Mouse (Mus musculus) WW6 (cell line): Measurements from ENCODE around the gene Olfr870.
"Not testable (repeated sequence)": the region's sequence is repeated elsewhere in the genome, so short reads cannot be mapped to it uniquely, and the experiment has no call there.

ENCODE experiments used
- DNase-seq: peaks from one replicate; pipeline ENCODE4 v3.0.0-alpha.2; 2013; ENCODE audit warnings: low read depth, low spot score

The Olfr870 gene

DNA sequence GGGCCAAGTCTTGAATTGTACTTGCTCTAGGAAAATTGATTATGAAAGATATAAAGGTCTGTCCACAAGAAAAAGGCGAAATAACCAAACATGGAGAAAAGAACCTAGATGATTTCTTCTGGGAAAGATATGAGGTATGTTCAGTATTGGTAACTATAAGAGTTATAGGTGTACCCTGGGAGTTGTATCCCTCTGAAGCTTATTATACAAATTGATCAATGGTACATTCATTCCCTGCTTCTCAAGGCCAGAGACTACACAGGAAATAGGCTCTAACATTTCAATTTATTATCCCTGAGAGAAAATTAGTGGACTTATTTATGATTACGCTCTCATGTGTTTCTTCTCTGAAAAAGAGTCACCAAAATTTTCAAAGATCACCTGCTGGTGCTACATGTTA is at the start of gene Olfr870:
TSS of gene Olfr870 (minus strand) at position 101 of the 400 bp plus-strand sequence.
- DNase-seq: no peak

DNA sequence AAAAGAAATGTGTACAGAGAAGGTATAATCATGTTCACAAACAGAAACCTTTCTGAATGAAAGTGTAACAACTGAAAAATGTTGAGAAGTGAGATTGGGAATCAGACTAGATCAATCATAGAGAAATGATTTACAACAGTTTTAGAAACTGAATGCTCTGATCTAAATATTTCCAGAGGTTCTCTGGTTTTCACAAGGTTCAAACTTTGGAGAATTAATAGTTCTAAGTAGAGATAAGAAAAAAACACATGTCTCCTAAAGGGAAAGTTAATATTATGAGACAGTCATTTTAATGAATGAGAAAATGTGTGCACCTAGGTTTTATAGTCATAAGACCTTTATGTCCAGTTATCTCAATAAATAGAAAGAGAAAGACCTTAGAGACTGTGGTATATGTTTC is 38.0 kb upstream of the Olfr870 start, which contains the start of gene Olfr871:
TSS of gene Olfr871 (plus strand) at position 301 of the 400 bp plus-strand sequence.
- DNase-seq: no peak

DNA sequence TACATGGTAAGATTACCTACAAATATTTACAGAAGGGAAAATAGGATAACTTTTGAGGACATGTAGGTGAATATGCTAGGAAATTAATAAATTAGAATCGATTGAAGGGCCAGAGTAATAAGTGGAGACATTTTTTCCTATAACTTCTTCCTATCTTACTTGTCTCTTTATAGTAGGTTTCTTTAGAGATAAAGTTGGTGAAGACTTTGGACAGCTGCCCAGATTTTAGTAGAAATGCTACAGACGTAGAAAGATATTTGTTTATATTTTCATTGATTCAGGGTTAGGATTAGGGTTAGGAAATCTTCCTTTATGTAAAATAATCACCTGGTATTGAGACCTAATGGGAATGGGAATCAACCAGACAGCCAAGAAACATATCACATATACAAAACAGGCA is 37.6 kb upstream of the Olfr870 start:
- no peak for DNase-seq

GRCm38 (mm10) chr9:20210812-20211211 is 37.0 kb upstream of the Olfr870 start:
- DNase-seq: no peak

DNA sequence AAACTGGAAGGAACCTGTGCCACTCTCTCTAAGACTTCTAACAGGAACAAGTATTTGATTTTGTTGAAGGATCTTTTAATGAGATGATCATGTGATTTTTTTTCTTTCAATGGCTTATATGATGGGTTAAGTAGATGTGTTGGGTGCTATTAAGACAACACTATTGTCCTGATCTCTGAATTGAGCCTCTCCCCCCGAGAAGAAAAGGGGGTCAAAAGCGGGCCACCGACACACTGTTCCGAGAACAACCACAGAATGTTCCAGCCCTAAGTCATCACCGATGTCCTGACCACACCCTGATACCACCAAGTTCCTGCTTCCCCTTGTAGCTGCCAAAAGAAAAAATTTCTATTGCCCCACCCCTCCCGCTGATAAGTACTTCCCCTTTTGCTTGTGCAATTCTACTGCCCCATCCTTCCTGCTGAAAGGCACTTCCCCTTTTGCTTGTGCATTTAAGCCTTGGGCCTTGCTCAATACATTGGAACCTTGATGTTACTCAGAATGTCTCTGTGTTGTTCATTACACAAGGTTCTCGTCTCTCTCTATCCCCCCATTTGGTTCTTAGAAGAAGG is 29.6 kb upstream of the Olfr870 start:
- not testable (repeated sequence) for DNase-seq

DNA sequence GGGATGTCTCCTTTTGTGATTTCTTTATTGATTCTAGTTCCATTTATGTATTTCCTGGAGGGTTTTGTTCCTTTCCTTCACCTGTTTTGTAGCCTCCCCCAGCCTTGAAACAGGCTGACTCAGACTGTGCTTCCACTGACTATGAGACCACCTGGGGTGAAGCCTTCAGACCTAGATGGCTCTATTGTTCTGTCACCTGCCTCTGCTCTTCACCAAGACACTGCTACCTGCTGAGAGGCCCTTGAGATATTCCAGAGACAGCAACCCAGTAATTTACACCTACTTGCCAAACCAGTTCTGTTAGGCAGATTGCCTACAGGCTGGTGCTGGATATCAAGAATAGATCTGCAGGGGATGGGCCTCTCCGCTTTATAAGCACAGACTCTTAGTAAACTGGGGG is 28.3 kb upstream of the Olfr870 start:
- peak; percentile 11 for DNase-seq

- DNase-seq: no peak
These were observed 5.6 kb upstream of the Olfr870 start for GRCm38 (mm10) chr9:20179463-20179862.

DNA sequence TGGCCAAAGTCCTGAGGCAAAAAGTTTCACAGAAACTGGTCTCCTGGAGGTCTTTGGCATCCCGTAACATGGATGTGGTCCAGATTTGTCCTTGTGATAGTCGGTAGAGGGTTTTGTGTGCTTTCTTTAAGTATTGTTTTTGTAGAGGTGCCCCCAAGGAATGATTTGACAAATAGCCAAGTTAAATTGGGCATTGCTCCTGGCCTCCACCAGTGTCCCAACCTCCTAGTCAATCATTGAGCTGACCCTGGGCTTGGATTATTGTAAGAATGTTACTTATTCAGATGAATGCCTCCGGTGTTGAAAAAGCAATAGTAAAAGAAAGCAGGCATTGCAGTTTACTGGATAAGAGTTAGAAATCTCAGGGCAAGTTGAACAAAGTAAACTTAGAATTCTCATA is 24.2 kb downstream of the Olfr870 start:
- DNase-seq: no peak

- no peak for DNase-seq
These were observed 45.1 kb downstream of the Olfr870 start, which contains the start of gene Olfr869 for GRCm38 (mm10) chr9:20128709-20129108. Gene Olfr869 (plus strand): TSS chr9:20129009.
